Mouse (Mus musculus) heart, postnatal 14 days (tissue): ENCODE results near the gene Zfp422. TPM values are rescaled to one million over a fixed set of nuclear protein-coding genes. Genes with fewer than 3 reads are reported as not detected.
A peak's percentile ranks its signal among the peaks of the same experiment; 100 is the strongest.
"Not testable (repeated sequence)": the region's sequence is repeated elsewhere in the genome, so short reads cannot be mapped to it uniquely, and the experiment has no call there.

Experiments used
- DNase-seq, 2 experiments: peaks; one replicate each; pipeline ENCODE4 v3.0.0; 2021 to 2022
- intact Hi-C: fragments of 180-260 bp; cut with DNase I; formaldehyde crosslinking; loops from one replicate; pipeline ENCODE4 v1.15.1; 2025
- total RNA-seq, 2 experiments: library from RNA; stranded (reverse); gene quantifications; 2 replicates each; pipeline ENCODE4 v1.2.3; 2021

Zfp422 gene
- total RNA-seq, 2 experiments from 2014 or later, result 28.9 to 29.5 TPM

DNA sequence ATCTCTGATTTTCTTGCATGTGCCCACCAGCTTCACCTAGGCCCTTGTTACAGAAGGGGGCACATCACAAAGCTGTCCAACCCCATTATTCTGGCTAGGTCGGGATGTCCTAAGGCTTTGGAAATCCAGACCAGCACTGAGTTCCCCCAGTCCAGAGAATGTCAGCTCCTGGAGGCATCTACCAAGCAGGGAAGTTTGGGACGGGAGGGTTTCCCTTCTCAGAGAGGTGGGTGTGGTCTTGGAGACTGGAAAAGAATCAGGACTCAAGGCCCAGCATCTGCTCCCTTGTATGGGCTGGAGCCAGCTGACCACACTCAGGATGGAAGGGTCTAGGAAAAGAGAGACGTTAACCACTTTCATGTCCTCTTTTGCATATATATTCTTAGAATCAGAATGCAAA, 24.4 kb upstream of the Zfp422 start:
- DNase-seq, result no peak
- intact Hi-C loops, result loop anchor here (5.0 kb wide), 2 partner anchors 36 to 1174 kb away; no protein-coding TSS in a partner anchor

DNA sequence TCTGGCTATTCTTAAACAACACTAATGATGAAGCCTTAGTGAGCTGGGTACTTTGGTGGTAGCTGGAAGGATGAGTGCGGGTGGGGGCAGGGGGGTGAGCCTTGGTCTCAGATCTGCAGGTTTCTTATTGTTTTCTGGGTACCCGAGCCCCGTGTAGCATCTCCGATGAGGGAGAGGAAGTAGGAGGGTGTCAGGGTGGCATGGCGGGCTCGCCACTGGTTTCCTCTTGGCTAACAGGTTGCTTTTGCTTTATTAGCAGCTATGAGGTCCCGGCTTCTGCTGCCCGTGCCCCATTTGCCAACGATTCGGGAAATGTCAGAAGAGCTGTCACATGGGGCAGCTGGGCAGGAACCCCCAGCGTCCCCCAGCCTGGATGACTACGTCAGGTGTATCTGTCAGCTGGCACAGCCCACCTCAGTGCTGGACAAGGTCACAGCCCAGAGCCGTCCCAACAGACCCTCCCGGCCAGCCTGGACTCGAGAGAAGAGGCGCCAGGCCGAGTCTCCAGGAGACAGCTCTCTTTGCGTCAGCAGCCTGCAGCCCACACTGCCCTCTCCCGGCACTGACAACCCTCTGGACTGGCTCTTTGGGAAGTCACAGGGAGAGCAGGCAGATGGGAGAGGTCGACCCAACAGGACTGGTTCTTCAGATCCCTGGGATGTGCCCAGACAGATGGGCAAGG, 22.8 kb upstream of the Zfp422 start:
- peak; percentile 72 to 75 for DNase-seq
- intact Hi-C loops, result loop anchor here (1.0 to 5.0 kb wide), 3 partner anchors 19 to 1176 kb away; no protein-coding TSS in a partner anchor

DNA sequence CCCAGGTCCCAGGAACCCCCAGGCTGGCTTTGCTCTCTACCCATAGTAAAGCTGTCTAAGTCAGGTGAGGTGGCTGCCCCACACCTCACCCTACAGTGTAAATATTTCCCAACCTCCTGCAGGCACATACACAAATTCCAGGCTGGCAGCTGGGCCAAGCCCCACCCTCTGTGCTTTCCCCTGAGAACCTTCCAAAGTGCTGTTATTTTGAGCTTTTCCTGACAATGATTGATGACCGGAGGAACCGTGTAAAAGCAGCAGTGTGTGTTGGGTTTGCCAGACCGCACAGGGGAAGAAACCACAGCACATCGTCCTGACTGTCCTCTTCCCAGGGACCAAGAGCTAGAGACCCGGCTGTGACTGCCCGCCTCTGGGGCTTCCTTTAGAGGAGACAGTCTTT, 21.6 kb upstream of the Zfp422 start, which contains the start of gene Depp1:
Gene Depp1 (plus strand): TSS at position 204 of the 400 bp plus-strand sequence.
- intact Hi-C loops, result loop anchor here (5.0 kb wide), 2 partner anchors 33 to 1177 kb away; no protein-coding TSS in a partner anchor
- peak; percentile 66 to 75 for DNase-seq

DNA sequence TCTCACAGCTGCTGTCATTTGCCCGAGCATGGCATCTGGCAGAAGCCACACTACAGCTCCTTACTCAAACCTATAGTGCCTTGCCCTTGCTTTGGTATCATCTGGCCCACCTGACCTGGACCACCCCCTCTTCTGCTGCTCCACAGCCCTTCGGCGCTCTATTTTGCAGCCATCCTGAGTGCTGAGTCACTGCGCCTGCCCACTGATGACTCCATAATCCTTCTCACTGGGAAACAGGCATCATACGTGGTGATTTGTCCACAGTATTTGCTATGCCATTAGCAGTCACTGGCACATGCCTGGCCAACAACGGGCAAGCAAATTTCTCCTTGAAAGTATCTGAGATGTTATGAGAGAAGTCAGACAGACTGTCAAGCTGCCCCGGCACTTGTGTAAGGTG, 21.0 kb upstream of the Zfp422 start:
- DNase-seq, result no peak
- intact Hi-C loops, result loop anchor here (5.0 kb wide), 2 partner anchors 33 to 1177 kb away; no protein-coding TSS in a partner anchor

DNA sequence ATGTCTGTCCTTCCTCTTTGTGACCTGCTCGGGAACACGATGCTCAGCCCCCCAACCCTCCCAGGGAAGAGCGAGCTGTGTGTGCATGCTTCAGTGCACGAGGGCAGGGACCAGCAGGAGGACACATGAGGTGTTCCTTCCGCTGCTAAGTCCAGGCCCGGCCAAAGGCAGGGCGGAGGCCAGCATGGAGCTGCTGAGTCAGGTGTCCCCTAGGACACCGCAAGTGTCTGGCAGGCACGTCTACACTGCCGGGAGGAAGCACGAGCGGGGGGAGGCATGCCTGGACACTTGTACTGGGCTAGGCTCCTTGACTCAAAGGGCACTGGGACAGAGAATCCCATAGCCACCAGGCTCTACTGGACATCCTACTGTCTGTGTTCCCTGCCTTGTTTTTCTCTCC, 19.0 kb upstream of the Zfp422 start:
- intact Hi-C loops, result no loop called here
- DNase-seq, result peak; percentile 59 to 79

DNA sequence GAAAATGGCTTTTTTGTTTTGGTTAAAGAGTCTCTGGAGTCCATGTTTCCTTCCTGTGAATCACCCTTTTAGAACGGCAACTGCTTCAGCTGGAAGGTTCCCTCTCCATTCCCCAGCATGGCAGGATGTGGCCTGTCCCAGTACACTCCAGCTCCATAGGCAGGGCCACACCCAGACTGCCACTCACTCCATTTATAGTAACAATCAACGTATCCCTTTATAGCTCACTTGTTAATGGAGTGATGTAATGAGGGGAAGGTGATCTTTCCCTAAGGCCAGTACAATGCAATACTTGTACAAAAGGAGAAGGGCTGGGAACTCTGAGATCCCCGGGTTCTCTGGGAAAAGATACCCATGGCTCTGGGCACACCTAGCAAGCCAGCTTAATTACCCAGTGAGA, 15.5 kb upstream of the Zfp422 start:
- DNase-seq, result peak in 1 of 2 experiments; percentile 59
- intact Hi-C loops, result no loop called here

DNA sequence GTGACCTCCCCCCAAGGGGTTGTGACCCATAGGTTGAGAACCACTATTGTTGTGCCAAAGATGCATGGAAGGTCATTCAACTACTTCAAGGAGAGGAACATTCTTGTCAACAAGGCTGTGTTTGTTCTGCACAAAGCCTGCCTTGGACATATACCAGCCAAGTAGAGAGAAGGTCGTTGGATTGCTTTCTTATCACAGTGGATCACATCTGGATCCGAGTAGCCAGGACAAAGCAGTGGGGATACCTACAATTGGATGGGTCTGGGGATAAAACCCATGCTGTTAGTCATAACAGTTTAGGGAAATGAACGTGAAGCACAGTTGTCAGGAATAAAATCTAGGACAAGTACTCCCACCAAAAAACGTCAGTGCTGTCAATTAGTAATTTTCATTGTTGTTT, 15.1 kb upstream of the Zfp422 start:
- intact Hi-C loops, result no loop called here

DNA sequence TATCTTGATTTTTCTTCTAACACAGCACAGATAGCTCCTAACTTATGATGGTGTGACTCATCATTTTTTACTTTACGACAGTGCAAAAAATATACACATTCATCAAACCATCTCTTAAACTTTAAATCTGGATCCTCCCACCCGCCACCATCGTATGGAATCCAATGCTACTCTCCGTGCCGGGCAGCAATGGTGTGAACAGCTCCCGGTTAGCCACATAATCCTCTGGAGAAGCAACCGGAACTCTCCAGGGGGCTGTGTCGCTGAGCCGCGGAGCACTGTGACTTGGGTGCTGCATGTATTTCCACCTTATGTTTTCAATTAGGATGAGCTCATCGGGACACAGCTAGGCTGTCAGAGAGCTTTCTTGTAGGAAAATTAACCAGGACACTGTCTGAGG, 14.1 kb upstream of the Zfp422 start:
- intact Hi-C loops, result no loop called here
- DNase-seq, result no peak

More for the DNA sequence above, 15.1 kb upstream of the Zfp422 start:
- peak in 1 of 2 experiments; percentile 5 for DNase-seq

DNA sequence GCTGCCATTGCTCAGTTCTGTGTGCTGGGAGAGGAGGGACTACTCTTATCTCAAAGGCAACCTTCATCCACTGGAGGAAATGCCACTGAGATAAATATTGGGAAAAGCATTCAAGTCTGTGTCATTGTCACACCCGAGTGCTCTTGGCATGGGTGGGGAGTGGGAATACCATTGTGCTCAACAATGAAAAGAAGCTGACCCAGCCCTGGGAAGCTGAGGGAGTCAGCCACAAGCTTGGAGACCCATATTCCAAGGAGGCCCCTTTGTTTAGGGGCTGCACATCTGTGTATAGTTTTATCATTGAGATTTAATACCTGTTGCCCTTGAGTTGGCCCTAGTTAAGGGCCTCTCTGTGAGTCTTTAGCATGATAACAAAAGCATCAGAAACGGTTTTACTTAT, 10.9 kb upstream of the Zfp422 start:
- intact Hi-C loops, result loop anchor here (10.0 kb wide), 1 partner anchor 525 kb away; the partner anchor contains the start of gene Cxcl12
- DNase-seq, result peak in 1 of 2 experiments; percentile 29

DNA sequence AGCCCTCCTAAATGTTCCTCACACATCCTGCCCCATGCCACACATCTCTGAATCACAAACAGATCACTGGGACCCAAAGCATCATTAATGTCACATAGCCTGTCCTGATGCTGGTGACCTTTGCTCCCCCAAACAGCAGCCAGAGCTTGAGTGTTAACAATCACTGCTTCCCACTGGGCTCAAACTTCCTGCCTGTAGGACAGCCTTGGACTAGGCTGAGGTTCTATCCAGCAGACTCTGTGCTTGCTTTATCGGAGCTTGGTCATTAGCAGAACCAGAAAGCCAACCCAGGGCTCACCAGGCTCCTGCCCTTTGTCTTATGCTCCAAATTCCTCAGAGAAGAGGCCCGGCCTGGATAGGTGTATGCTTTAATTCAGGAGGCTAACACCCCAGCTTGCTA, 10.1 kb upstream of the Zfp422 start:
- intact Hi-C loops, result loop anchor here (10.0 kb wide), 1 partner anchor 526 kb away; the partner anchor contains the start of gene Cxcl12
- no peak for DNase-seq

DNA sequence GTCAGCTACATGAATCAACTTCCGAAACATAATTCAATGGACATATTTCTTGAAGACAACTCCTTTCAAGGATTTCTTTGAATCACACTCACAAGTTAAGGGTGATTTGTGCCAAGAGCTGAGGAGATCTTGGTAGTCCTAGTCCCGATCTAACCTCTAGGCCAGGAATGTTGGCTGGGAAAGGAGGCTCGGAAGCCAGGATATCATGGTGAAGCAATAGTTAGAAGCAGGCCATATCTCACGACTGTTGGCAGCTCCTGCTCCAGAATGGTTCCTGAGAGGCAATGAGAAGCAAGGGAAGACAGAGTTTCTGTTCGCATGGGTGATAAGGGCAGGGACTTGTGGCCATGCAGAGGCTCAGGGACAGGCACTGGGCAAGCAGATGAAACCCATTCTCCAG, 8.7 kb upstream of the Zfp422 start:
- peak; percentile 26 to 51 for DNase-seq
- intact Hi-C loops, result loop anchor here (10.0 kb wide), 1 partner anchor 527 kb away; the partner anchor contains the start of gene Cxcl12

DNA sequence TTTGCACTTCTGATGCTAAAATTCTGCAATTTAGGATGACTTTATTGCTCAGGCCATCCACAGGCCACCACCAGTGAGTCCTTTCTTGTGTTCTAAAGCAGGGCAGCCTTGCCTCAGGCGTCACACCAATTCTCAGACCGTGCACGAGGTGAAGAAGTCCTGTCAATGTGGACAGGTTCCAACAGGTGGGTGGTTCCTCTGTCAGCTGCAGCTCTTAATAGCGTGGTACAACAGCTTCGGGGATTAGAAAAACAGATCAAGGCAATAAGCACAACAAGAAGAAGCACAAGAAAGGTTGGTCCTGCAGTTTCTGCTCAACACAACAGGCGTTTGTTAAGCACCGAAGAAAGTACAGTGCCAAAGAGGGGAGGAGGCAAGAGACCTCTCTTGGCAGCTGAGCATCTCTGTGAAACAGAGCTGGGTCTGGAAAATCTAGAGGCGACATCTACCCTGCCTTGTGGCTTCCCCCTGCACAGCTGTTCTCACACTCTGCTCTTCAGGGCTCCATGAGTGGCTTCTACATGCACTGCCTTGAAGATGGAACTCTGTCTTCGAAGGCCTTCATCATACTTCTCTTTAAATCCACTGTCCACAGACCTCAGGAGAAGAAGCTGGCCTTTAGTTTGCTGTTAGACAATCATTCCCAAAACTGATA, 7.9 kb upstream of the Zfp422 start:
- intact Hi-C loops, result loop anchor here (10.0 kb wide), 1 partner anchor 528 kb away; the partner anchor contains the start of gene Cxcl12
- DNase-seq, result peak in 1 of 2 experiments; percentile 3

DNA sequence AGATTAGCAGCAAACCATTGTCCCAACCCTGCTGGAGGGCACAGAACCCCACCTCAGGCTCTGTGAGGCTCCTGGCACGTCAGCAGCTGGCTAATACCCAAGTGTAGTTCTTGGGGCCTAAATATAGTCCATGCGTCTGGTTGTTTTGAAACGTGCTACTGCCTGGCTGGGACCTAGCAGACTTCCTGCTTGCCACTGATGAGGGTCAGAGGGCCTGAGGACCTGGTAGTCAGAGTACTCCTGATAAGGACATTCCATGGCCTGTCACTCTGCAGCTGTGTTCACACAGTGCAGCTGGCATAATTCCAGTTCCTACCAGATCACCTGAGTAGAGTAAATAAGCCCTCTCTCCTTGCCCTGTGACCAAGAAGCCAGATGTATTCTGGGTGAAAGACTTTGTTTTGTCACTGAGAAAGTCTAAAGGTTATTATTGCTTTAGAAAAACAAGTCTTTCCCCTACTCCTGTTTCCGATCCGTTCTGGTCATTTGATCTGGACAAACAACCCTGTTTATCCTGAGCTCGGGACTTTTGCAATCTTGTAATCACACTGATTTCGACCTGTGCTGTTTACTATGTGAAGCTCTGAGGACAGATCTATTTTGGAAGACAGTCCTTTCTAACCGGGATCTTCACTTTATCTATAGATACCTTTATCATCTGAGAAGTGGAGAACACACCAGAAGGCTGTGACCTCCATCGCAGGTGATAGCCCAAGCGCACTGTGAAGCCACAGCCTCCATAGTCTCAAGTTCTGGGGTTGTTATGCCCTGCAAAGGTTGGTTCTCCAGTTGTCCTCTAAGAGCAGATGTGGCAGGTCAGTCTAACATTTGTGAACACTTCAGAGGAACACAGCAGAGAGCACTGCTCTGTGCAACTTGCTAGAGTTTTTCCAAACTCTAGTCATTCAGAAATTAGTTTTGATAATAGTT, 6.7 kb upstream of the Zfp422 start:
- peak; percentile 84 to 88 for DNase-seq
- intact Hi-C loops, result loop anchor here (10.0 kb wide), 1 partner anchor 529 kb away; the partner anchor contains the start of gene Cxcl12

DNA sequence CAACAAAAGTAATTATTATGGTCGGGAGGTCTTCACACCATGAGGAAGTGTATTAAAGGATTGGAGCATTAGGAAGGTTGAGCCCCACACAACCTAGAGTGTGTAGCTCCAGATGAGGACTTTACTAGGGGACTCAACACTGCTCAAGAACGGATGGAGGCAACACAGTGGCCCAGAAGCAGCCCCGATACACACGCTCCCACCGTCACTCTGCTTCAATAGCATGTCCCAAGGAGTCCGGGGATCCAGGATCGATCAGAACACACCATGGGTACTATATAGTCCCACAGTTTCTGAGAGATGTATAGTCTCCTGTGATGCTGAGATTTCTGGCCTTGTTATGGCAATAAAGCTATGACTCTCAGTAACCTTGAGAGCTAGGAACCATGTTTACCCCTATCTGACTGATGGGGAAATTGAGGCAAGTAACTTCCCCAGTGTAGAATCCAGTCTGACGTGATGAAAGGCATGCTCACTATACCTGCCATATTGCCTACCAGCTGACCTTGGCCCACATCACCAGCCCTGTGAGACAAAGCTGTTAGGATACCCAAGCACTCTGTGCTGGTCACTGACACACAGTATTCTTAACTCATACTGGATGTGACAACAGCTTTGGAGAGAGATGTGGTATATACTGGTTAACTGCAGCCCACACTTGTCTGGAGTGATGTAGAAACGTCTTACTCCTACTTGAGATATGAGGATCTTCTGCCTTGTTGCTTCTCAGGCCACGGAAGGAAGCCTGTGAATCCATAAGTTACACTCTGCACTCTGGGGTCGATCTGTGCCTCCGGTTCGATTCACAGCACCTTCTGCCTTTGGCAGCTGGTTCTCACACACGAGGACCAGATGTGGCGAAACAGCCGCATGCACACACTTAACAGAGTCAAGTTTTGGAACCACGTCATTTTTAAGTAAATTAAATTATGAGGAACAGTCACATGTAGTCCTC, 5.2 kb upstream of the Zfp422 start:
- peak in 1 of 2 experiments; percentile 1 for DNase-seq
- intact Hi-C loops, result loop anchor here (5.0 to 10.0 kb wide), 2 partner anchors 63 to 531 kb away; partner anchors contain the start of gene Cxcl12

DNA sequence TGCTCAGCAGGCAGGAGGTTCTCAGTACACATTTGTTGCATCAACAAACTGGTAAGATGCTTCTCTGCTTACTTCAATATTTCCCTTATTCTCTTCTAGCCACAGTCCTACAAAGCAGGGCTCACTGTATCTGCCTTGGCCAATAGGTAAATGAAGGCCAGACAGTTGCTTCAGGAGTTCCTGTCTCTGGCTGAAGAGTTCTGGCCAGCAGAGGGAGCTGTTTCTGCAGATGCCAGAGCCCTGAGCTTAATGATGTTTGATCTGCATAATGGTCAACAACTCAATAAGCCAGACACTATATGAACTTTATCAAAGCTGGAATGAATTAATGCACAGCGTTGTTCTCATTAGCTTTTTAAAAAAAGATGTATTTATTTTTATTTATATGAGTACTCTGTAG, 3.3 kb upstream of the Zfp422 start:
- peak; percentile 85 to 91 for DNase-seq
- intact Hi-C loops, result loop anchor here (1.0 to 10.0 kb wide), 3 partner anchors 20 to 533 kb away; partner anchors contain the start of gene Cxcl12

DNA sequence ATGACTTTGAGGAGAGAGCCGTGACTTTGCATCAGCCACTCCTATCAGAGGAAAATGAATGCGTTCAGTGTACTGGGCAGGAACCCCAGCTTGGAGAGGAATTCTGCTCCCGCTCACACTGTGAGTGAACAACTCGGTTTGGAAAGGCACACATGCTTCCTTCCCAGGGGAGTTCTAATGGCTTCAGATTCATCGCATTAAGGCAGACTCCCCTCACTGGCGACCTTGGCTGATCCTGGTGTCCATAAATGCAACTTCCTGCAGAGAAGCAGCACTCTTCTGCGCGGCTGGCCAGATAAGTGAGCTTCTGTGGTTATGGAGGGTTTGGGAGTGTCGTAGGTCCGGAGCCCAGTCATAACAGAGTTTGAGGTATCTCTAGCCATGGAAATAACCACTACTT, 967 bp upstream of the Zfp422 start:
- intact Hi-C loops, result loop anchor here (5.0 to 10.0 kb wide), 2 partner anchors 68 to 535 kb away; partner anchors contain the start of gene Cxcl12
- DNase-seq, result peak in 1 of 2 experiments; percentile 16

DNA sequence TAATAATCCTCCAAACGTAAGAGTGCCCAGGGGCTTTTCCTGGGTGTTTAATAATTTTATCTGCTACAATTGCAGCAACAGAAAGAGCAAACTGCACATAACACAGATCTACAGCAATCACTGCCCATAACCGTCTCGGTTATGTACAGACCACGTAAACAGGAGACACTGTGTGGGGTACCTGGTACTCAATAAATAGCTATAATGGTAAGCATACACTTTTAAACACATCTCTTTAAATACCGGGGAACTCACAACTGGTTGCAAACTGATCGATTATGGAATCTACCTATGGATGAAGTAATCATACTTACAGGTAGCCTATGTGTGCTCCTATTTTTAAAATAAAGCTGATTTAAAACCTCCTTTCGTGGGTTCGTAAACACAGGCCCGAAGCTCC, 704 bp downstream of the Zfp422 start:
- intact Hi-C loops, result no loop called here

DNA sequence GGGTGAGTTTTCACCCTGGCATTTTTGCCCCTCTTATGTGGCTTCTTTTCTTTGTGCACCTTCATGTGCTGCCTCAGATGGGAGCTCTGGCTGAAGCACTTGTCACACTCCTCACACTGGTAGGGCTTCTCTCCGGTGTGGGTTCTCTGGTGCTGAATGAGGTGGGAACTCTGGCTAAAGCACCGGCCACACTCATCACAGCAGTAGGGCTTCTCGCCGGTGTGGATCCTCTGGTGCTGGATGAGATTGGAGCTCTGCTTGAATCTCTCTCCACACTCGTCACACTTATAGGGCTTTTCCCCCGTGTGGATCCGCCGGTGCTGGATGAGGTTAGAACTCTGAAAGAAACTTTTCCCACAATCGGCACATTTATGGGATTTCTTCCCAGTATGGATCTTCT, 2.4 kb downstream of the Zfp422 start:
- intact Hi-C loops, DNase-seq: not testable (repeated sequence)

More for the DNA sequence above, 704 bp downstream of the Zfp422 start:
- DNase-seq, result no peak
